Mouse (Mus musculus): ENCODE results near the gene Dusp16. TPM values are rescaled to one million over a fixed set of nuclear protein-coding genes. Genes with fewer than 3 reads are reported as not detected.

The Dusp16 gene
- 1.6 TPM for polyA plus RNA-seq (2017; shearing (Covaris generic))

DNA sequence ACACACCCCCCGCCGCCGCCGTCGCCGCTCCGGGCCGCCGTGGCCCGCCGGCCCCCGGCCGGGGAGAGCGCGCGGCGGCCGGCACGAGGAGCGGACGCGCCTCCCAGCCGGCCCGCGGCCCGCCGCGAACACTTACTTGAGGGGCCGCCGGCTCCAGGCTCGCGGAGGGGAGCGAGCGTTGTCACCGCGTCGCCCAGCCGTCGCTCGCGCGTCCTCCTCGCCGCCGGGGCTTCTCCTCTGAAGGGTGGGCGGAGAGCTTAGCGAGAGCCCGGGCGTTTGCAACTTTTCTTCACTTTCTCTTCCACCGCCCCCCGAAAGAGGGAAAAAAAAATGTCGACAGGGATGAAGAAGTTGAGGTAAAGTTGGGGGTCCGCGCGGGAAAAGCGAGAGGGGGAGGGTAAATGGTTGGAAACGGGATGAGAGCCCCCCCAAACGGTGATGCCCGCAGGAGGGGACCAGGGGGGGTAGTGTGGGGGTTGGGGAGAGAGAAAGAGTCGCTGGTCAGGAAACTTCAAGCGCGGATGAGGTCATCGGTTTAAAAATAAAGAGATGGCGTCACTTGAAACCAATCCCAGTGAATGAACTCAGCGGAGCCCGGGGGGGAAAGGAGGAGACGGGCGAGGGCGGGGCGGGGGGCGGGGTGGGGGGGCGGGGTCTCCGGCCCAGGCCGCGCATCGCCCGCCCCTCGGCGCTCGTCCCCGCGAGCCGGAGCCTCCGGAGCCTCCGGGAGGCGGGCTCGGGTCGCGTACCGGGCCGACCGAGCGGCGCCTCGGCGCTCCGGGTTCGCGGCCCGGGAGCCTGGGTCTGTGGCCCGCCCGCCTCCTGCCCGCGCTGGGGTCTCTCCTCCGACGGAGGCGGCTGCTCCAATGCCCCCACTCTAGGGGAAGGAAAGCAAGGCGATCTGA lies at the start of gene Dusp16:
Dusp16 (minus strand) TSS at position 485 of the 905 bp plus-strand sequence.

DNA sequence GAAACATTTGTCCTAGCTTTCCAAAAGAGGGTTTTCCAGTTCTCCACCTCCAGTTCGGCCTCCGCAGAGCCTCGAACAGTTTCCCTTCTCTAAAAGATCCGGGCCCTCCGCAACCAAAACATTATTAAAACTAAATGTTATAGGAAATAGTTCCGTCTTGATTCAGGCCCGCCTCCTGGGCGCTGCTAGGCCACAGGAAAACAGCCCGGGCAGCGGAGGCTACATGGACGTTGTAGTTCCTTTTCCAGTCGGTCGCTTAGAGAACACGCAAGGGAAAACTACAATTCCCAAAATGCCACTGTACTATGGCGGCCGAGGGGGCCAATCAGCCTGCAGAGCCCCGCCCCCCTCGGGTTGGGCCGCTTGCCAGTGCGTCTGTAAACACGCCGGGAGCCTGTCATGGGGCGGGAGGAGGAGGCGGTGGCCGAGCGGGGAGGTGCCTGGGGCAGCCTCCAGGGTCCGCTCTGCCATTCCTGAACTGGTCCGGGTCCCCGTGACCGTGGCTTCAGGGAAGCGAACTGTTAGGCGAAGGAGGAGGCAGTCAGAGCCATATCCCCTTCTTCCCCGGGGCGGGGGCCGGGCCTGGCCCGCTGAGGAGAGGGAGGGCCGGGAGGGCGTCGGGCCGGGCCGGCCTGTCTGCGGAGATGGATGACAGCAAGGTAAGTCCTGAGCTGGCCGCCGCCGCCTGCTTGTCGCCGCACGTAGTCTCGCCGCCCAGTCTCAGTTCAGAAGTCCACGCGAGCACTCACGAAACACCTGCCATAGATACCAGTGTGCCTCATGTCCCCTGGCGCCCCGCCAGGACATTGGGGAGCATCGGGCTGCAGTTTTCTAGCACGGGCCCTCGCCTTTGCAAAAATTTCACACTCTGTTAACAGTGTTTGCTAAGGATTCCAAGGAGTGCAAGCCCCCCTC lies 37.6 kb upstream of the Dusp16 start, which contains the start of gene Crebl2:
Crebl2 (plus strand) TSS at position 369 of the 915 bp plus-strand sequence.

Other genes starting within 250 kb of the Dusp16 start
- 4.5 TPM for gene Lrp6, start 225.7 kb downstream of the Dusp16 start, polyA plus RNA-seq (2017; shearing (Covaris generic))
- gene Mansc1, start 160.1 kb downstream of the Dusp16 start, polyA plus RNA-seq (2017; shearing (Covaris generic)) = 6.5 TPM
- 18.8 TPM for gene Borcs5, start 153.1 kb downstream of the Dusp16 start, polyA plus RNA-seq (2017; shearing (Covaris generic))
- gene Crebl2, start 37.5 kb upstream of the Dusp16 start, polyA plus RNA-seq (2017; shearing (Covaris generic)) = 42.9 TPM
- gene Gpr19, start 106.0 kb upstream of the Dusp16 start, polyA plus RNA-seq (2017; shearing (Covaris generic)) = 12.2 TPM
- gene Cdkn1b, start 127.8 kb upstream of the Dusp16 start, polyA plus RNA-seq (2017; shearing (Covaris generic)) = 48.2 TPM
- 0.15 TPM for gene Apold1, start 189.1 kb upstream of the Dusp16 start, polyA plus RNA-seq (2017; shearing (Covaris generic))
- 171 TPM for gene Ddx47, start 219.0 kb upstream of the Dusp16 start, polyA plus RNA-seq (2017; shearing (Covaris generic))